Mouse (Mus musculus) spleen, adult 2 months (tissue): ENCODE data around the gene Nos2.
"Not testable (repeated sequence)": the region's sequence is repeated elsewhere in the genome, so short reads cannot be mapped to it uniquely, and the experiment has no call there.

Experiments used
- CTCF ChIP-seq: fragments of 200-500 bp; IDR thresholded peaks from 2 replicates; pipeline ENCODE4 v1.5.1; 2011; ENCODE audit warnings: mild to moderate bottlenecking, inconsistent platforms; ENCODE audit not compliant: insufficient read depth, insufficient read length, insufficient replicate concordance; ENCODE audit errors: extremely low read depth
- POLR2A ChIP-seq: fragments of 200-500 bp; IDR thresholded peaks from 2 replicates; pipeline ENCODE4 v1.6.1; 2011; ENCODE audit warnings: low read depth, low read length, inconsistent platforms

- TF ChIP-seq CTCF, POLR2A: not testable (repeated sequence)
These were observed 86.8 kb downstream of the Nos2 start for GRCm38 (mm10) chr11:79007356-79007755.
